Mouse (Mus musculus) MEL (cell line): ENCODE results near the gene Macf1.

Experiments
- CTCF ChIP-seq, 3 experiments: IDR thresholded peaks in 2 of 3; conservative IDR thresholded peaks in 1 of 3; 2 replicates each; pipeline ENCODE4 v1.5.1; 2011 to 2012; ENCODE audit warnings: low read length in 3 of 3, low read depth in 2 of 3, mild to moderate bottlenecking in 2 of 3, improper control_type of control experiment in 1 of 3, inconsistent platforms in 1 of 3, mixed read lengths in 1 of 3, moderate library complexity in 1 of 3; ENCODE audit not compliant: control insufficient read depth in 1 of 3, insufficient read depth in 1 of 3, poor library complexity in 1 of 3, severe bottlenecking in 1 of 3
- E2F4 ChIP-seq: IDR thresholded peaks from 2 replicates; pipeline ENCODE4 v1.6.1; 2011; ENCODE audit warnings: low read depth, low read length, improper control_type of control experiment, borderline replicate concordance
- MAX ChIP-seq: IDR thresholded peaks from 2 replicates; pipeline ENCODE4 v1.6.1; 2011; ENCODE audit warnings: low read length, improper control_type of control experiment
- MEF2A ChIP-seq: IDR thresholded peaks from 2 replicates; pipeline ENCODE4 v1.6.1; 2014; ENCODE audit warnings: low read depth, mild to moderate bottlenecking, inconsistent platforms, low read length, improper control_type of control experiment; ENCODE audit not compliant: poor library complexity, insufficient replicate concordance, severe bottlenecking; ENCODE audit errors: extremely low read depth
- MYC ChIP-seq: IDR thresholded peaks from 2 replicates; pipeline ENCODE4 v1.6.1; 2011; ENCODE audit warnings: low read depth, mild to moderate bottlenecking, low read length, improper control_type of control experiment, moderate library complexity
- POLR2AphosphoS5 ChIP-seq: IDR thresholded peaks from 2 replicates; pipeline ENCODE4 v1.6.1; 2012; ENCODE audit warnings: low read depth, borderline replicate concordance, mild to moderate bottlenecking, inconsistent platforms, low read length, moderate library complexity, mixed read lengths
- RCOR1 ChIP-seq: IDR thresholded peaks from 2 replicates; pipeline ENCODE4 v1.6.1; 2012; ENCODE audit warnings: low read depth, mild to moderate bottlenecking, inconsistent platforms, low read length, improper control_type of control experiment
- SIN3A ChIP-seq: IDR thresholded peaks from 2 replicates; pipeline ENCODE4 v1.6.1; 2012; ENCODE audit warnings: low read length, improper control_type of control experiment, inconsistent platforms
- TAL1 ChIP-seq: IDR thresholded peaks from 2 replicates; pipeline ENCODE4 v1.6.1; 2012; ENCODE audit warnings: mild to moderate bottlenecking, inconsistent platforms, low read length, moderate library complexity, mixed read lengths
- ZMIZ1 ChIP-seq: IDR thresholded peaks from 2 replicates; pipeline ENCODE4 v1.6.1; 2012; ENCODE audit warnings: low read depth, mild to moderate bottlenecking, inconsistent platforms, low read length, improper control_type of control experiment, moderate library complexity

- TF ChIP-seq MAX = no peak
- TF ChIP-seq ZMIZ1 = no peak
- TF ChIP-seq TAL1 = no peak
- TF ChIP-seq CTCF (IDR thresholded peaks at IDR 0.05 in 2 of 3, conservative IDR thresholded peaks at IDR 0.05 in 1 of 3; ENCODE audit: control insufficient read depth in 1 of 3, insufficient read depth in 1 of 3, low read depth in 2 of 3, low read length in 3 of 3, poor library complexity in 1 of 3, severe bottlenecking in 1 of 3) = no peak
- no peak for TF ChIP-seq MYC
- no peak for TF ChIP-seq POLR2AphosphoS5
- TF ChIP-seq MEF2A = no peak
- TF ChIP-seq SIN3A = no peak
- TF ChIP-seq RCOR1 = no peak
- TF ChIP-seq E2F4 = no peak
Measured at GRCm38 (mm10) chr4:123479991-123480390, 204.2 kb downstream of the Macf1 start.
